Mouse (Mus musculus): Measurements from ENCODE around the gene Boc. TPM values are rescaled to one million over a fixed set of nuclear protein-coding genes. Genes with fewer than 3 reads are reported as not detected.

Boc gene
- polyA plus RNA-seq, 1 experiment from 2014 or later, result 3.1 TPM

- Histone ChIP-seq H3K9ac (ENCODE audit: low read depth, low read length) (no peak overlapping the region), H3K27me3 (replicated peaks; ENCODE audit: control insufficient read depth, insufficient read depth, low read length) (no peaks in the 10 kb centered on the region), H3K36me3 (ENCODE audit: control insufficient read depth, insufficient read depth) (no peaks in the 10 kb centered on the region), H3K27ac (ENCODE audit: low read depth, low read length) (no peak overlapping the region; the same call in 1 of the 2 replicates), H3K9me3 (ENCODE audit: control insufficient read depth) (no peaks in the 10 kb centered on the region), H3K4me3 (ENCODE audit: low read depth, low read length) (no peak overlapping the region), H3K4me1 (replicated peaks; ENCODE audit: control insufficient read depth, insufficient read depth, low read length) (no peaks in the 10 kb centered on the region), H3K4me2 (replicated peaks; ENCODE audit: low read depth) (no peak overlapping the region)
- ATAC-seq, result no peak
- whole genome bisulfite sequencing, result 67% methylated on average over 11 of the region's 11 CpGs
- no peak for TF ChIP-seq CTCF (IDR thresholded peaks at IDR 0.05; ENCODE audit: low read depth)
Measured at GRCm38 (mm10) chr16:44527218-44527905, 31.3 kb downstream of the Boc start.

GRCm38 (mm10) chr16:44526689-44527088 is 32.0 kb downstream of the Boc start:
- 56% methylated on average over 12 of the region's 12 CpGs for WGBS
- no peak for ATAC-seq
- no peak overlapping the region for H3K27ac ChIP-seq (ENCODE audit: low read depth, low read length)
- no peaks in the 10 kb centered on the region for H3K9me3 ChIP-seq (ENCODE audit: control insufficient read depth)
- no peak overlapping the region for H3K4me2 ChIP-seq (replicated peaks; ENCODE audit: low read depth)
- no peak for TF ChIP-seq CTCF (IDR thresholded peaks at IDR 0.05; ENCODE audit: low read depth)
- no peaks in the 10 kb centered on the region for H3K27me3 ChIP-seq (replicated peaks; ENCODE audit: control insufficient read depth, insufficient read depth, low read length)
- no peak overlapping the region for H3K9ac ChIP-seq (ENCODE audit: low read depth, low read length)
- H3K4me3 ChIP-seq (ENCODE audit: low read depth, low read length), result no peak overlapping the region
- no peaks in the 10 kb centered on the region for H3K36me3 ChIP-seq (ENCODE audit: control insufficient read depth, insufficient read depth)
- H3K4me1 ChIP-seq (replicated peaks; ENCODE audit: control insufficient read depth, insufficient read depth, low read length), result no peaks in the 10 kb centered on the region

- 73% methylated on average over 1 of the region's 1 CpGs for WGBS
- H3K4me2 ChIP-seq (replicated peaks; ENCODE audit: low read depth), result no peak overlapping the region
- H3K9ac ChIP-seq (ENCODE audit: low read depth, low read length), result no peak overlapping the region
- H3K4me3 ChIP-seq (ENCODE audit: low read depth, low read length), result no peak overlapping the region
- TF ChIP-seq CTCF (IDR thresholded peaks at IDR 0.05; ENCODE audit: low read depth), result no peak
- no peaks in the 10 kb centered on the region for H3K4me1 ChIP-seq (replicated peaks; ENCODE audit: control insufficient read depth, insufficient read depth, low read length)
- no peak for ATAC-seq
- H3K9me3 ChIP-seq (ENCODE audit: control insufficient read depth), result no peaks in the 10 kb centered on the region
- H3K36me3 ChIP-seq (ENCODE audit: control insufficient read depth, insufficient read depth), result no peaks in the 10 kb centered on the region
- no peaks in the 10 kb centered on the region for H3K27me3 ChIP-seq (replicated peaks; ENCODE audit: control insufficient read depth, insufficient read depth, low read length)
- H3K27ac ChIP-seq (ENCODE audit: low read depth, low read length), result no peak overlapping the region
Measured at GRCm38 (mm10) chr16:44526044-44526443, 32.7 kb downstream of the Boc start.

DNA sequence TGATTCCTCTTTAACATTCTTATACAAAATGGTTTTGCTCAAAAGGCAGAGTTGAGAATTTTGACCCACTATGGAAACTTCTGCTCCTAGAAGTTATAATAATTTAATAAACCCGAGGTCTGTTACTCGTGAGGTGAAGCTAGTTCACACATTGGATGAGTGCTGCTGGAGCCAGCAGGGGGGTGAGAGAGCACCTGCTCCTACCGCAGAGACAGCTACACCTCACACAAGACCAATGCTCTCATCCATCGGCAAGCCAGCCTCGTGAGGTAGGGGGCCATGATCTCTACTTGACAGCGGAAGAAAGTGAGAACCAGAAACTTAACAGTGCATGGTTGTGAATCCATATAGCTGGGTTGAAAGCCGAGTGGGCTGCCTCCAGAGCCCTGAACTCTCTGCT is 35.1 kb downstream of the Boc start:
- ATAC-seq, result no peak
- H3K4me1 ChIP-seq (replicated peaks; ENCODE audit: control insufficient read depth, insufficient read depth, low read length), result no peaks in the 10 kb centered on the region
- H3K27ac ChIP-seq (ENCODE audit: low read depth, low read length), result no peak overlapping the region
- no peak overlapping the region for H3K9ac ChIP-seq (ENCODE audit: low read depth, low read length)
- H3K4me2 ChIP-seq (replicated peaks; ENCODE audit: low read depth), result no peak overlapping the region
- no peak for TF ChIP-seq CTCF (IDR thresholded peaks at IDR 0.05; ENCODE audit: low read depth)
- H3K4me3 ChIP-seq (ENCODE audit: low read depth, low read length), result no peak overlapping the region
- H3K9me3 ChIP-seq (ENCODE audit: control insufficient read depth), result no peaks in the 10 kb centered on the region
- H3K36me3 ChIP-seq (ENCODE audit: control insufficient read depth, insufficient read depth), result no peaks in the 10 kb centered on the region
- no peaks in the 10 kb centered on the region for H3K27me3 ChIP-seq (replicated peaks; ENCODE audit: control insufficient read depth, insufficient read depth, low read length)
- WGBS, result 78% methylated on average over 7 of the region's 7 CpGs

- no peaks in the 10 kb centered on the region for H3K4me1 ChIP-seq (replicated peaks; ENCODE audit: control insufficient read depth, insufficient read depth, low read length)
- H3K4me2 ChIP-seq (replicated peaks; ENCODE audit: low read depth), result no peak overlapping the region
- H3K9me3 ChIP-seq (ENCODE audit: control insufficient read depth), result no peaks in the 10 kb centered on the region
- no peak for ATAC-seq
- TF ChIP-seq CTCF (IDR thresholded peaks at IDR 0.05; ENCODE audit: low read depth), result peak; percentile 10; the same call in 1 of the 2 replicates
- WGBS, result 77% methylated on average over 6 of the region's 6 CpGs
- no peak overlapping the region for H3K27ac ChIP-seq (ENCODE audit: low read depth, low read length)
- no peak overlapping the region for H3K9ac ChIP-seq (ENCODE audit: low read depth, low read length)
- no peaks in the 10 kb centered on the region; the same call in 1 of the 2 replicates for H3K36me3 ChIP-seq (ENCODE audit: control insufficient read depth, insufficient read depth)
- H3K27me3 ChIP-seq (replicated peaks; ENCODE audit: control insufficient read depth, insufficient read depth, low read length), result no peaks in the 10 kb centered on the region
- H3K4me3 ChIP-seq (ENCODE audit: low read depth, low read length), result no peak overlapping the region
Measured at GRCm38 (mm10) chr16:44516498-44516897, 42.2 kb downstream of the Boc start.

DNA sequence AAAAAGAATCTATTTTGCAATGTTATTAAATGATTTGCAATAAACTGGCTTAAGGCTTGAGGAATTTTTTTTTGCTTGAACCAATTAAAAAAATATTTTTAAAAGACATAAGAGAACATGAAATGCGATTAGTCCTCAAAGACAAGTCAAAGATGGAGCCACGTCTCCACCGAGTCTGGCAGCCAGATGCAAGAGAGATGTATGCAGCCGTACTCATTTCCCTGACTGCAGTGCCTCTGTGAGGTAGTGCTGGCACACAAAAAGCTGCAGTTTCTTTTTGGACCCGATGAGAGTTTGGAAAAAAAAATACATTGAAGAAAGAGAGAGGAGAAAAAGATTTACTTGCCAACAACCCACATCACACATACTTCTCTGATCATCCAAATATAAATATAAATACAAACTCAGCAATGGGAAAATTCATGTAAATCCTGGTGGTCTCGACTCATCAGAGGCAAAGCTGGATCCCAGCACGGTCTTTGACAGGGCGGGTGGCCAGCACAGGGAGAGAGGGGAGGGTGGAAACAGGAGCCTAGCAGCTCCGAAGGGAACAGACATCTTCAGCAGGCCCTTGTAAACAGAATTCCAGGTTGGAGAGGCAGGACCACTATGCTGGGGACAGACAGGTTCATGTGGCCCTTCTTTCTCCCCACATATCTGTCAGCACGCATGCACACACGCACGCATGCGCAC is 48.0 kb downstream of the Boc start:
- Histone ChIP-seq H3K27me3 (replicated peaks; ENCODE audit: control insufficient read depth, insufficient read depth, low read length) (no peaks in the 10 kb centered on the region), H3K9me3 (ENCODE audit: control insufficient read depth) (no peaks in the 10 kb centered on the region), H3K27ac (ENCODE audit: low read depth, low read length) (peak overlapping the region; percentile 21; the same call in 1 of the 2 replicates), H3K4me2 (replicated peaks; ENCODE audit: low read depth) (no peak overlapping the region), H3K4me1 (replicated peaks; ENCODE audit: control insufficient read depth, insufficient read depth, low read length) (no peaks in the 10 kb centered on the region), H3K9ac (ENCODE audit: low read depth, low read length) (no peak overlapping the region), H3K4me3 (ENCODE audit: low read depth, low read length) (no peak overlapping the region), H3K36me3 (ENCODE audit: control insufficient read depth, insufficient read depth) (no peaks in the 10 kb centered on the region; the same call in 1 of the 2 replicates)
- no peak for TF ChIP-seq CTCF (IDR thresholded peaks at IDR 0.05; ENCODE audit: low read depth)
- 74% methylated on average over 13 of the region's 13 CpGs for WGBS
- no peak for ATAC-seq
